9 mouse cellular contexts compared by ENCODE assay signal in the genomic region with DNA sequence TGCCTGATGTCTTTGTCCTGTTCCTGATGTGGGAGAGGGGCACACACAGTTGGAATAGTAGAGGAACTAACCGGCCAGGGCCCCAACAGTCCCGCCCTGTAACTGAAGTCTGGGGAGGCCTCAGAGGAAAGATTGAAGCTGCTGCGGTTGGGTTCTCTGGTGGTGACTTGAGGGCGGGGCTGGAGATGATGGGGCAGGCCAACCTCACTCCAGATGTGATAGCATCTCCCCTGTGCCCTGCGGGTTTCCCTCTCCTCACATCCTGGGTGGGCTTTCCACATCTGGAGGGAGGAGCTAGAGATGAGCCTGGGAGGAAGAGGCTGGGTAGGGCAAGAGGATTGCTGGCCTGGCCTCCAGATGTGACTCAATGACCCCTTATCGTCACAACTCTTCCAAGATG. TPM values are rescaled to one million over a fixed set of nuclear protein-coding genes. Genes with fewer than 3 reads are reported as not detected.
DNase-seq lines count a peak whose midpoint lies in the region; TF ChIP-seq lines count a peak whose summit lies in the region.
"Had no signal": no experiment of that assay in that cellular context is flagged by ENCODE, and none has a peak within 500 bp of the region (broad histone marks: within the 10 kb centered on the region; RNA-seq: fewer than 3 reads in every experiment).

No protein-coding gene starts in this region.

- TF ChIP-seq EP300 in heart, adult 2 months (IDR thresholded peaks at IDR 0.05; ENCODE audit: insufficient read depth, low read depth, low read length), result no peak

- H3K9me3 ChIP-seq in limb, embryonic 10.5 days (replicated peaks), result no peaks in the 10 kb centered on the region
- H3K9me3 ChIP-seq: neural tube, embryonic 15.5 days had no signal

- no peak for TF ChIP-seq CTCF in heart, adult 2 months (IDR thresholded peaks at IDR 0.05)
- no peak for TF ChIP-seq CTCF in kidney, adult 2 months (conservative IDR thresholded peaks at IDR 0.05; ENCODE audit: insufficient read depth, insufficient read length, low read depth, low read length)

- no peak overlapping the region for H3K9ac ChIP-seq in heart, adult 2 months (ENCODE audit: low read depth, low read length)
- H3K9ac ChIP-seq: neural tube, embryonic 15.5 days had no signal

- no peaks in the 10 kb centered on the region for H3K79me2 ChIP-seq in heart, adult 2 months (replicated peaks; ENCODE audit: control insufficient read depth, insufficient read depth, low read length)

- H3K27ac ChIP-seq in heart, adult 2 months, result no peak overlapping the region
- peak overlapping the region; percentile 61 for H3K27ac ChIP-seq in limb, embryonic 10.5 days
- no peak overlapping the region for H3K27ac ChIP-seq in kidney, adult 2 months (ENCODE audit: insufficient read depth, low read depth, low read length)
- H3K27ac ChIP-seq: neural tube, embryonic 15.5 days had no signal

- TF ChIP-seq POLR2A in heart, adult 2 months (IDR thresholded peaks at IDR 0.05; ENCODE audit: insufficient read depth, low read depth, low read length), result no peak
- TF ChIP-seq POLR2A in kidney, adult 2 months (IDR thresholded peaks at IDR 0.05; ENCODE audit: low read depth, low read length), result no peak

- peaks cover 17% of the 10 kb centered on the region for H3K4me1 ChIP-seq in heart, adult 2 months (ENCODE audit: control insufficient read depth, insufficient read depth, low read length)
- H3K4me1 ChIP-seq in limb, embryonic 10.5 days, result peaks cover 51% of the 10 kb centered on the region
- peaks cover 21% of the 10 kb centered on the region for H3K4me1 ChIP-seq in kidney, adult 2 months (ENCODE audit: control insufficient read depth, insufficient read depth, low read length)

- no peak overlapping the region for H3K4me3 ChIP-seq in heart, adult 2 months
- no peak overlapping the region for H3K4me3 ChIP-seq in limb, embryonic 10.5 days
- no peak overlapping the region for H3K4me3 ChIP-seq in kidney, adult 2 months (ENCODE audit: insufficient read depth, low read depth, low read length)
- H3K4me3 ChIP-seq: neural tube, embryonic 15.5 days had no signal

- H3K36me3 ChIP-seq in heart, adult 2 months (ENCODE audit: control insufficient read depth, insufficient read depth, low read length), result no peaks in the 10 kb centered on the region
- H3K36me3 ChIP-seq in limb, embryonic 10.5 days, result peaks cover 22% of the 10 kb centered on the region
- H3K36me3 ChIP-seq in kidney, adult 2 months (ENCODE audit: control insufficient read depth, insufficient read depth, low read length), result no peaks in the 10 kb centered on the region

- 78% methylated on average over 6 of the region's 6 CpGs for WGBS in heart, adult 2 months
- 39% methylated on average over 6 of the region's 6 CpGs for WGBS in limb, embryonic 10.5 days
- WGBS in kidney, adult 2 months, result 81% methylated on average over 6 of the region's 6 CpGs

- no peaks in the 10 kb centered on the region for H3K27me3 ChIP-seq in heart, adult 2 months (ENCODE audit: control insufficient read depth, insufficient read depth, low read length)
- no peaks in the 10 kb centered on the region for H3K27me3 ChIP-seq in limb, embryonic 10.5 days (ENCODE audit: low read depth, poor library complexity, severe bottlenecking)
- H3K27me3 ChIP-seq in kidney, adult 2 months (replicated peaks; ENCODE audit: control insufficient read depth, insufficient read depth, low read length), result no peaks in the 10 kb centered on the region

- DNase-seq in heart, adult 11 months, result peak; percentile 94
- no peak for DNase-seq in heart, adult 2 months
- DNase-seq in T-cell, adult 2 months (ENCODE audit: low spot score), result peak; percentile 80
- no peak for DNase-seq in limb, embryonic 10.5 days (ENCODE audit: low spot score)
- DNase-seq in spleen, postnatal 14 days (ENCODE audit: low spot score in 2 of 2), result peak; percentile 41 to 44
- DNase-seq in frontal cortex, postnatal 10 days (ENCODE audit: low spot score in 2 of 2), result no peak
- DNase-seq in cerebellum, postnatal 25 days, result no peak
- DNase-seq in kidney, adult 2 months, result no peak

- intact Hi-C loops in heart, adult 2 months (cut with DNase I), result no loop called here

RNA-seq across cellular contexts. Expression of a gene that starts 2.9 kb away (rescaled TPM):
- 100 to 1,000 TPM; 174 to 176 TPM for total RNA-seq in heart, adult 2 months (2021)
- 425 and 497 TPM in 2 replicates for polyA plus RNA-seq in heart, adult 2 months (2012; rRNA removed)
- polyA plus RNA-seq in limb, embryonic 10.5 days (2016; fragmentation: Nextera tagmentation; extraction: Ambion mirVana), result 292 and 458 TPM in 2 replicates
- polyA plus RNA-seq in kidney, adult 2 months (2012; rRNA removed), result 310 and 318 TPM in 2 replicates

RNA-seq across cellular contexts. Expression of a gene that starts 9.9 kb away (rescaled TPM):
- total RNA-seq in heart, adult 2 months (2021), result under 1 TPM; 0.81 to 0.86 TPM
- 2.0 and 2.9 TPM in 2 replicates for polyA plus RNA-seq in heart, adult 2 months (2012; rRNA removed)
- polyA plus RNA-seq in limb, embryonic 10.5 days (2016; fragmentation: Nextera tagmentation; extraction: Ambion mirVana), result 37.1 and 40.8 TPM in 2 replicates
- polyA plus RNA-seq in kidney, adult 2 months (2012; rRNA removed), result 1.7 and 1.9 TPM in 2 replicates

RNA-seq across cellular contexts. Expression of a gene that starts 11.1 kb away (rescaled TPM):
- 10 to 100 TPM; 13.8 to 17.4 TPM for total RNA-seq in heart, adult 2 months (2021)
- polyA plus RNA-seq in heart, adult 2 months (2012; rRNA removed), result 9.9 and 13.1 TPM in 2 replicates
- polyA plus RNA-seq in limb, embryonic 10.5 days (2016; fragmentation: Nextera tagmentation; extraction: Ambion mirVana), result 70.6 and 84.9 TPM in 2 replicates
- polyA plus RNA-seq in kidney, adult 2 months (2012; rRNA removed), result 19.3 and 24.1 TPM in 2 replicates

RNA-seq across cellular contexts. Expression of a gene that starts 23.9 kb away (rescaled TPM):
- total RNA-seq in heart, adult 2 months (2021), result 10 to 100 TPM; 24.4 to 30.9 TPM
- 22.0 and 26.7 TPM in 2 replicates for polyA plus RNA-seq in heart, adult 2 months (2012; rRNA removed)
- polyA plus RNA-seq in limb, embryonic 10.5 days (2016; fragmentation: Nextera tagmentation; extraction: Ambion mirVana), result 47.9 and 54.6 TPM in 2 replicates
- polyA plus RNA-seq in kidney, adult 2 months (2012; rRNA removed), result 41.8 and 47.6 TPM in 2 replicates

RNA-seq across cellular contexts. Expression of a gene that starts 24.0 kb away (rescaled TPM):
- total RNA-seq in heart, adult 2 months (2021), result 1 to 10 TPM; 2.6 to 3.3 TPM
- polyA plus RNA-seq in heart, adult 2 months (2012; rRNA removed), result 12.6 and 19.2 TPM in 2 replicates
- 51.1 and 51.2 TPM in 2 replicates for polyA plus RNA-seq in limb, embryonic 10.5 days (2016; fragmentation: Nextera tagmentation; extraction: Ambion mirVana)
- polyA plus RNA-seq in kidney, adult 2 months (2012; rRNA removed), result 26.2 and 30.0 TPM in 2 replicates

Comparison
In these comparisons a context has a peak if more than half of its experiments do, and no peak if none do; other contexts are left out.
1. DNase-seq: peak in heart, adult 11 months (single experiment), T-cell, adult 2 months (single experiment) and spleen, postnatal 14 days (2 of 2); none in heart, adult 2 months (0 of 2), limb, embryonic 10.5 days (single experiment), frontal cortex, postnatal 10 days (0 of 2), cerebellum, postnatal 25 days (0 of 2) and kidney, adult 2 months (single experiment).